Mouse (Mus musculus): ENCODE data around the gene Slc6a17. TPM values are rescaled to one million over a fixed set of nuclear protein-coding genes. Genes with fewer than 3 reads are reported as not detected.

The Slc6a17 gene
- total and polyA plus RNA-seq, 3 experiments, result 0.11 to 1.2 TPM; not detected in 1

GRCm38 (mm10) chr3:107543158-107544080, 25.6 kb upstream of the Slc6a17 start:
- no peak overlapping the region for H3K4me3 ChIP-seq (ENCODE audit: low read depth, low read length)
- ATAC-seq (ENCODE audit: extremely low read depth, insufficient number of reproducible peaks, low FRiP score, poor library complexity, severe bottlenecking) (no peak), DNase-seq (ENCODE audit: low spot score) (no peak)
- no peaks in the 10 kb centered on the region for H3K36me3 ChIP-seq (replicated peaks)
- H3K4me1 ChIP-seq (ENCODE audit: insufficient read depth, low read depth, low read length), result no peaks in the 10 kb centered on the region
- H3K27me3 ChIP-seq (ENCODE audit: insufficient read depth, low read length), result peaks cover 12% of the 10 kb centered on the region
- no peaks in the 10 kb centered on the region for H3K9me3 ChIP-seq (replicated peaks)
- TF ChIP-seq POLR2AphosphoS5 (IDR thresholded peaks at IDR 0.05; ENCODE audit: insufficient replicate concordance, low read depth, low read length), result no peak
- no peak for TF ChIP-seq TAL1 (conservative IDR thresholded peaks at IDR 0.05; ENCODE audit: low read depth, low read length)
- TF ChIP-seq CTCF (IDR thresholded peaks at IDR 0.05; ENCODE audit: low read depth, low read length), result no peak
- TF ChIP-seq GATA2 (IDR thresholded peaks at IDR 0.05; ENCODE audit: borderline replicate concordance, low read depth, low read length), result no peak
- no peak for TF ChIP-seq GATA1 (IDR thresholded peaks at IDR 0.05; ENCODE audit: borderline replicate concordance, low read length)

GRCm38 (mm10) chr3:107542584-107542983, 24.8 kb upstream of the Slc6a17 start:
- ATAC-seq (ENCODE audit: extremely low read depth, insufficient number of reproducible peaks, low FRiP score, poor library complexity, severe bottlenecking) (no peak), DNase-seq (ENCODE audit: low spot score) (no peak)

GRCm38 (mm10) chr3:107537504-107537889, 19.7 kb upstream of the Slc6a17 start:
- no peaks in the 10 kb centered on the region for H3K36me3 ChIP-seq (replicated peaks)
- no peak for ATAC-seq (ENCODE audit: extremely low read depth, insufficient number of reproducible peaks, low FRiP score, poor library complexity, severe bottlenecking)
- no peaks in the 10 kb centered on the region for H3K4me1 ChIP-seq (ENCODE audit: insufficient read depth, low read depth, low read length)
- TF ChIP-seq POLR2AphosphoS5 (IDR thresholded peaks at IDR 0.05; ENCODE audit: insufficient replicate concordance, low read depth, low read length) (no peak), GATA2 (IDR thresholded peaks at IDR 0.05; ENCODE audit: borderline replicate concordance, low read depth, low read length) (no peak), CTCF (IDR thresholded peaks at IDR 0.05; ENCODE audit: low read depth, low read length) (no peak), TAL1 (conservative IDR thresholded peaks at IDR 0.05; ENCODE audit: low read depth, low read length) (no peak), GATA1 (IDR thresholded peaks at IDR 0.05; ENCODE audit: borderline replicate concordance, low read length) (no peak)
- H3K4me3 ChIP-seq (ENCODE audit: low read depth, low read length), result no peak overlapping the region
- H3K9me3 ChIP-seq (replicated peaks), result no peaks in the 10 kb centered on the region
- DNase-seq (ENCODE audit: low spot score), result no peak
- peaks cover 23% of the 10 kb centered on the region for H3K27me3 ChIP-seq (ENCODE audit: insufficient read depth, low read length)

More at GRCm38 (mm10) chr3:107542584-107542983, 24.8 kb upstream of the Slc6a17 start:
- no peaks in the 10 kb centered on the region for H3K36me3 ChIP-seq (replicated peaks)
- no peak overlapping the region for H3K4me3 ChIP-seq (ENCODE audit: low read depth, low read length)
- no peak for TF ChIP-seq TAL1 (conservative IDR thresholded peaks at IDR 0.05; ENCODE audit: low read depth, low read length)
- TF ChIP-seq CTCF (IDR thresholded peaks at IDR 0.05; ENCODE audit: low read depth, low read length), result no peak
- TF ChIP-seq GATA2 (IDR thresholded peaks at IDR 0.05; ENCODE audit: borderline replicate concordance, low read depth, low read length), result no peak
- no peak for TF ChIP-seq GATA1 (IDR thresholded peaks at IDR 0.05; ENCODE audit: borderline replicate concordance, low read length)
- TF ChIP-seq POLR2AphosphoS5 (IDR thresholded peaks at IDR 0.05; ENCODE audit: insufficient replicate concordance, low read depth, low read length), result no peak
- no peaks in the 10 kb centered on the region for H3K4me1 ChIP-seq (ENCODE audit: insufficient read depth, low read depth, low read length)
- peaks cover 12% of the 10 kb centered on the region for H3K27me3 ChIP-seq (ENCODE audit: insufficient read depth, low read length)
- H3K9me3 ChIP-seq (replicated peaks), result no peaks in the 10 kb centered on the region

GRCm38 (mm10) chr3:107536810-107537503, 19.1 kb upstream of the Slc6a17 start:
- no peaks in the 10 kb centered on the region for H3K4me1 ChIP-seq (ENCODE audit: insufficient read depth, low read depth, low read length)
- TF ChIP-seq TAL1 (conservative IDR thresholded peaks at IDR 0.05; ENCODE audit: low read depth, low read length) (no peak), GATA1 (IDR thresholded peaks at IDR 0.05; ENCODE audit: borderline replicate concordance, low read length) (no peak), CTCF (IDR thresholded peaks at IDR 0.05; ENCODE audit: low read depth, low read length) (no peak), GATA2 (IDR thresholded peaks at IDR 0.05; ENCODE audit: borderline replicate concordance, low read depth, low read length) (no peak), POLR2AphosphoS5 (IDR thresholded peaks at IDR 0.05; ENCODE audit: insufficient replicate concordance, low read depth, low read length) (no peak)
- H3K36me3 ChIP-seq (replicated peaks), result no peaks in the 10 kb centered on the region
- no peaks in the 10 kb centered on the region for H3K9me3 ChIP-seq (replicated peaks)
- H3K27me3 ChIP-seq (ENCODE audit: insufficient read depth, low read length), result peaks cover 23% of the 10 kb centered on the region
- ATAC-seq (ENCODE audit: extremely low read depth, insufficient number of reproducible peaks, low FRiP score, poor library complexity, severe bottlenecking) (no peak), DNase-seq (ENCODE audit: low spot score) (no peak)
- H3K4me3 ChIP-seq (ENCODE audit: low read depth, low read length), result no peak overlapping the region

- no peak overlapping the region for H3K4me3 ChIP-seq (ENCODE audit: low read depth, low read length)
- DNase-seq (ENCODE audit: low spot score), result no peak
- ATAC-seq (ENCODE audit: extremely low read depth, insufficient number of reproducible peaks, low FRiP score, poor library complexity, severe bottlenecking), result no peak
Observed at GRCm38 (mm10) chr3:107534951-107535350, 17.1 kb upstream of the Slc6a17 start.

GRCm38 (mm10) chr3:107533532-107533931, 15.7 kb upstream of the Slc6a17 start:
- Histone ChIP-seq H3K4me3 (ENCODE audit: low read depth, low read length) (no peak overlapping the region), H3K4me1 (ENCODE audit: insufficient read depth, low read depth, low read length) (no peaks in the 10 kb centered on the region), H3K27me3 (ENCODE audit: insufficient read depth, low read length) (peaks cover 16% of the 10 kb centered on the region), H3K36me3 (replicated peaks) (no peaks in the 10 kb centered on the region), H3K9me3 (replicated peaks) (no peaks in the 10 kb centered on the region)
- no peak for DNase-seq (ENCODE audit: low spot score)
- no peak for ATAC-seq (ENCODE audit: extremely low read depth, insufficient number of reproducible peaks, low FRiP score, poor library complexity, severe bottlenecking)
- TF ChIP-seq CTCF (IDR thresholded peaks at IDR 0.05; ENCODE audit: low read depth, low read length) (no peak), TAL1 (conservative IDR thresholded peaks at IDR 0.05; ENCODE audit: low read depth, low read length) (no peak), POLR2AphosphoS5 (IDR thresholded peaks at IDR 0.05; ENCODE audit: insufficient replicate concordance, low read depth, low read length) (no peak), GATA1 (IDR thresholded peaks at IDR 0.05; ENCODE audit: borderline replicate concordance, low read length) (no peak), GATA2 (IDR thresholded peaks at IDR 0.05; ENCODE audit: borderline replicate concordance, low read depth, low read length) (no peak)

More at GRCm38 (mm10) chr3:107534951-107535350, 17.1 kb upstream of the Slc6a17 start:
- Histone ChIP-seq H3K27me3 (ENCODE audit: insufficient read depth, low read length) (peaks cover 22% of the 10 kb centered on the region), H3K4me1 (ENCODE audit: insufficient read depth, low read depth, low read length) (no peaks in the 10 kb centered on the region), H3K9me3 (replicated peaks) (no peaks in the 10 kb centered on the region), H3K36me3 (replicated peaks) (no peaks in the 10 kb centered on the region)
- no peak for TF ChIP-seq POLR2AphosphoS5 (IDR thresholded peaks at IDR 0.05; ENCODE audit: insufficient replicate concordance, low read depth, low read length)
- no peak for TF ChIP-seq TAL1 (conservative IDR thresholded peaks at IDR 0.05; ENCODE audit: low read depth, low read length)

All from G1E (cell line).